Mouse (Mus musculus) liver, postnatal 0 days (tissue): Measurements from ENCODE around the gene Krt7. TPM values are rescaled to one million over a fixed set of nuclear protein-coding genes. Genes with fewer than 3 reads are reported as not detected.

Experiments
- ATAC-seq: fragments of 200-750 bp; cut with Nextera tagmentation; 2 replicates; pipeline ENCODE4 v1.8.0; 2017; ENCODE audit warnings: mild to moderate bottlenecking, moderate library complexity
- DNase-seq: peaks from one replicate; pipeline ENCODE4 v3.0.0-alpha.2; 2016
- H3K27ac ChIP-seq: fragments of 300-500 bp; sonication (generic); 2 replicates; pipeline ENCODE4 v1.5.1; 2014; ENCODE audit warnings: antibody characterized with exemption, moderate library complexity, mild to moderate bottlenecking, low read depth
- H3K27me3 ChIP-seq: fragments of 300-500 bp; sonication (generic); 2 replicates; pipeline ENCODE4 v1.6.1; 2014; ENCODE audit warnings: low read length, control low read depth, mixed read lengths; ENCODE audit not compliant: insufficient read depth
- H3K36me3 ChIP-seq: fragments of 300-500 bp; sonication (generic); replicated peaks from 2 replicates; pipeline ENCODE4 v1.6.1; 2014; ENCODE audit warnings: mild to moderate bottlenecking, control low read depth, low read length, moderate library complexity, mixed read lengths; ENCODE audit not compliant: insufficient read depth
- H3K4me1 ChIP-seq: fragments of 300-500 bp; sonication (generic); 2 replicates; pipeline ENCODE4 v1.6.1; 2014; ENCODE audit warnings: antibody characterized with exemption, mild to moderate bottlenecking, control low read depth; ENCODE audit not compliant: insufficient read depth
- H3K4me2 ChIP-seq: fragments of 300-500 bp; sonication (generic); 2 replicates; pipeline ENCODE4 v1.6.1; 2014; ENCODE audit warnings: low read depth, mild to moderate bottlenecking, low read length, moderate library complexity, mixed read lengths
- H3K4me3 ChIP-seq: fragments of 300-500 bp; sonication (generic); 2 replicates; pipeline ENCODE4 v1.5.1; 2014; ENCODE audit warnings: low read depth, low read length
- H3K9ac ChIP-seq: fragments of 300-500 bp; sonication (generic); replicated peaks from 2 replicates; pipeline ENCODE4 v1.6.1; 2014; ENCODE audit warnings: mild to moderate bottlenecking, moderate library complexity
- H3K9me3 ChIP-seq: fragments of 300-500 bp; sonication (generic); 2 replicates; pipeline ENCODE4 v1.6.1; 2016; ENCODE audit warnings: mild to moderate bottlenecking, control low read depth, low read length, mixed read lengths
- CTCF ChIP-seq: sonication (generic); IDR thresholded peaks from 2 replicates; pipeline ENCODE4 v1.5.1; 2016; ENCODE audit warnings: antibody characterized with exemption, low read depth
- EP300 ChIP-seq: IDR thresholded peaks from 2 replicates; pipeline ENCODE4 v1.6.1; 2016; ENCODE audit warnings: antibody characterized with exemption, low read depth, mild to moderate bottlenecking
- WGBS: fragments of 180-500 bp; shearing (Covaris S2); extraction: QIAGEN DNeasy Blood & Tissue Kit; methylation state at CpG from one replicate; pipeline ENCODE4 v1.1.7; 2014; ENCODE audit not compliant: insufficient replicate concordance; 5-methylcytosine and 5-hydroxymethylcytosine counted together
- polyA plus RNA-seq: library from polyadenylated mRNA; unstranded; fragments of >200 nt; fragmentation: Nextera tagmentation; extraction: Ambion mirVana; gene quantifications from 2 replicates; pipeline ENCODE4 v1.2.1, GENCODE M21; 2015

Gene Krt7
- polyA plus RNA-seq, 1 experiment from 2014 or later: 2.4 TPM

DNA sequence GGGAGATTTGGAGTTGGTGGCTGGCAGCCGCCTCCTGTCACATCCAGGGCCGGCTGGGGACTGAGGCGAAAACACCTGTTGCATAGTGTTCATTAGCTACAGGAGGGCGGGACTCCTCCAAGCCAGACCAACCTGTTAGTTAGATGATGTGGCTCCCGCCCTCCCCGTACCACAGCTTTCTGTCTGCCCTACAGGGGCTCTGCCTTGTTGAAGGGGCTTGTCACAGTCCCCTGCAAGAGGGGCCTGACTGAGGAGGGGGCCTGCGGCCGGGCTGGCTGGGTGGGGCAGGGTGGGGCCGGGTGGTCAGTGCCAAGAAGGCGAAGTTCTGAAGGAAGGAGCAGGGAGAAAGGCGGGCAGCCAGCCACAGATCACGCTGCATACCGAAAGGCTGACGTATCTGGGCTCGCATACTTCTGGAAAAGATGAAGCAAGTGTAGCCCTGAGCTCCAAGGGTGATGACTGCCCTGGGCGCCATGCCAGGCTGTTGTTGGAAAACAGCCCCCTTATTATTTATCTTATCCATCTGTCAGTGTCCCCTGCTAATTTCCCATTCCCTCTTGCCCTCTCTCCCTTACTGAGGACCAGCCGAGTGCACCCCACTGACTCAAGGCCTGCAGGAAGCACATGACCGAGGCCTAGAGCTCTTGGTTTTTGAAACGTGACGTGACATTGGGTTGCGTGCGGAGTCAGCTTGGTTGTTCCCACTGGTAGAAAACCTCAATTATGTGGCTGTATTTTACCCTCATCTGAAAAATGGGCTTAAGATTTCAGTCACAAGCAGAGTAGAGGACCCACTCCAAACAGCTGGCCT lies 40.5 kb upstream of the Krt7 start, which contains the start of gene Krt80:
TSS of gene Krt80 (minus strand) at position 62 of the 811 bp plus-strand sequence.
- DNase-seq (no peak), ATAC-seq (no peak)
- WGBS: 72% methylated on average over 22 of the region's 22 CpGs
- H3K4me1 ChIP-seq: peaks cover 17% of the 10 kb centered on the region
- H3K27ac ChIP-seq: no peak within 1 kb of the TSS
- H3K36me3 ChIP-seq: no peaks in the 10 kb centered on the region
- H3K4me2 ChIP-seq: no peak within 1 kb of the TSS
- H3K9ac ChIP-seq: no peak within 1 kb of the TSS
- no peaks in the 10 kb centered on the region for H3K9me3 ChIP-seq
- H3K27me3 ChIP-seq: peaks cover 5% of the 10 kb centered on the region
- H3K4me3 ChIP-seq: no peak within 1 kb of the TSS
- TF ChIP-seq EP300: no peak
- TF ChIP-seq CTCF: no peak

DNA sequence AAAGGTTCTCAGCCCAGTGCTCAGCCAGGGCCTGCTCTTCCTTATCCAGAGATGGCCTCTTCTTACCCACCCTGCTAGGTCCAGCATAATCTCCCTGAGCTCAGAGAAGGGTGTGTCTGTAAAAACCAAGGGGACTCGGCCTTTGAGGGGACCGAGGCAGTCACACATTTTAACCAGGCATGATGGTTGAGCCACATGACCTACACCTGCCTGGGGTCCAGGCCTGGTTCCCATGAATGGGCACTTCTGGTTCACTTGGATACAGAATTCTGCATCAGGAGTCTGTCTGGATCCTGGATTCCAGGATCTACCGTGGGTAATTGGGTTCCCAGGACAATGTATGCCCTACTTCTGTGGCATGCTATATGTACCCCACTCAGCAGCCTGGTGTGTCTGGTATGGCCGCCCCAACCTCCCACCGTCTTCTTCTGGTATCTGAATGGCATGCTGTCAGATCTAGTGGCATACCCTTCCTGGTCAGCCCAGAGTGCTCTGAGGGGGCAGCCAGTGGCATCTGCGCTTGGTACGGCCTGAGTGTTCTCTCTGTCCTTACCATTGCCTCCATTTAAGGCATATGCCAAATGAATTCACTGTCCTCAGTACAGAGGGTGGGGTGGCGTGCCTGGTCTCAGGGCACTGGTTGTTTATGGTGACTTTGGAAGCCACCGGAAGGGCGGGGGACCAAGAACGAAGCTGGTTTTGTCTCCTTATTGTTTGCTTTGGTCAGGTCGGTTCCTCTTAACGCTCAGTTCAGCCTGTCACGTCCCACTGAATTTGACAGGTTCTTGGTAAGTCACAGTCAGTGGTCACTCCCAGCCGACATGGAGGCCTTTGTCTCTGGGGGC lies 39.5 kb upstream of the Krt7 start:
- H3K9ac ChIP-seq: no peak overlapping the region
- H3K4me1 ChIP-seq: peaks cover 20% of the 10 kb centered on the region
- H3K4me2 ChIP-seq: no peak overlapping the region
- H3K27me3 ChIP-seq: peaks cover 5% of the 10 kb centered on the region
- WGBS: 69% methylated on average over 15 of the region's 15 CpGs
- no peak overlapping the region for H3K4me3 ChIP-seq
- TF ChIP-seq EP300: no peak
- no peak for TF ChIP-seq CTCF
- DNase-seq (no peak), ATAC-seq (no peak)
- H3K27ac ChIP-seq: peak overlapping the region; percentile 60
- no peaks in the 10 kb centered on the region for H3K9me3 ChIP-seq
- no peaks in the 10 kb centered on the region for H3K36me3 ChIP-seq

DNA sequence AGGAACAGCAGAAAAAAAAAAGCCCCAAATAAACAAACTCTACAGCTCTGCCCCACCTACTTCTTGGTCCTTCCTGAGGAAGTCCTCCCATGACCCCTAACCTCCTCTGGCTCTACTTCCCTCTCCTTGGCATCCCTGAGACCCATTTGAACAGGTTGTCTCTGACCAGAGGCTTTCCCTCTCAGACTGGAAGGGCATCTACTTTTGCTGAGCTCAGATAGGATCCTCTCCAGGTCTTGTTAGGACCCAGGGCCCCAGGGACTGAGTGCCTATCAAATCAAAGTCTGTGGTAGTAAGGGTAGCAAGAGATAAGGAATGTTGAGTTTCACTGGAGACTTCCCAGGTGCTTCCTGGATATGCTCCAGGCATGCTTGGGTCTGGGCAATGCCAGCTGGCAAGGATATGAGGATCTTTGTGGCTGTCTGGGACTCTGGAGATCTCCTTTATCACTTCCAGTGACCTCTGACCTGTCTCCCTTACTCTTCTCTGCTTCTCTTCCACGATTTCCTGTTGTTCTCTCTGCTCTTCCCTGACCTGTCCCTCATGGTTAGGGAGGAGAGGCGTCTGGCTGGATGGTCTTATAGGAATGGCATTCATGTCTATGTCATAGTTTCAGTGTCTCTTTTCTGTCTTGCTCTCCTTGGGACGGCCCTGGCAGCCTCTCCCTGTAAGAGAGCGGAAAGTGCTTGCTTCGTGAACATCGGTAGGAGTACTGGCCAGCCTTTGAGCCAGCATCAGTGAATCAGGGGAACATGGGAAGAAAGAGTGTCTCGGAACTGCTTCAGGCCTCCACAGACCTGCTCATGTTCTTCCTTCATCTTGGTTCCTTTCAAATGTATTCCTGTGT lies 38.5 kb upstream of the Krt7 start:
- TF ChIP-seq EP300 (no peak), CTCF (no peak)
- 0 out of 2 replicates have a peak overlapping the region, but pooled peaks have one; percentile 18 for H3K4me2 ChIP-seq
- H3K9me3 ChIP-seq: no peaks in the 10 kb centered on the region
- no peaks in the 10 kb centered on the region for H3K36me3 ChIP-seq
- H3K9ac ChIP-seq: no peak overlapping the region
- H3K27ac ChIP-seq: peak overlapping the region; percentile 62
- peaks cover 20% of the 10 kb centered on the region for H3K4me1 ChIP-seq
- 57% methylated on average over 7 of the region's 7 CpGs for WGBS
- H3K4me3 ChIP-seq: no peak overlapping the region
- DNase-seq (no peak), ATAC-seq (no peak)
- 0 out of 2 replicates have a peak, but pooled peaks cover 5% of the 10 kb centered on the region for H3K27me3 ChIP-seq

DNA sequence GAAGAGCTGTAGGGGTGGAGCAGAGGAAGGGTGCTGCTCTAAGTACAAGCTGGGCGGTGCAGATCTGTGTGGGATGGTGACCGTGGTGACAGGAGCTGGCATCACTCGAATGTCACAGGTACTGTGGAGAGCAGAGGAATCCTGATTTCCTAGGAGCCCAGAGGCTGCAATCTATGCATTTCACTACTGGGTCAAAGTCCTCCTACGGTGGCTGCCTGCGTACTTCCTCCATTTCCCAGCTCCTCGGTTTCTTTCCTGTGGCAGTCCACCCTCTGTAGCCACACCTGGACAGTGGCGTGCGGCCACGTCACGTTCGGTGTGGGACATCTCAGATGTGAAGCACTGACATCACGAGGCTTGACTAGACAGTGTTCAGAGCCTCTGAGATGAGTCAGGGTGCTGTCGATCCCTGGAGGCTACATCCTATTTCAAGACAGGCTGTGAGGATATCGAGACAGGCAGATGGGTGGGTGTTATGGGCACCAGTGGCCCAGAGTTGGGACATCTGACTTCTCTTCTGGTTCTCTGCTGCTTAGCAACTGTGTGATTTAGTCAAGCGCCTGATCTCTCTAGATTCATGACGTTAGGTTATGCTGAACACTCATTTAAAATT lies 37.5 kb upstream of the Krt7 start:
- H3K4me3 ChIP-seq: no peak overlapping the region
- peak; percentile 11 for ATAC-seq

DNA sequence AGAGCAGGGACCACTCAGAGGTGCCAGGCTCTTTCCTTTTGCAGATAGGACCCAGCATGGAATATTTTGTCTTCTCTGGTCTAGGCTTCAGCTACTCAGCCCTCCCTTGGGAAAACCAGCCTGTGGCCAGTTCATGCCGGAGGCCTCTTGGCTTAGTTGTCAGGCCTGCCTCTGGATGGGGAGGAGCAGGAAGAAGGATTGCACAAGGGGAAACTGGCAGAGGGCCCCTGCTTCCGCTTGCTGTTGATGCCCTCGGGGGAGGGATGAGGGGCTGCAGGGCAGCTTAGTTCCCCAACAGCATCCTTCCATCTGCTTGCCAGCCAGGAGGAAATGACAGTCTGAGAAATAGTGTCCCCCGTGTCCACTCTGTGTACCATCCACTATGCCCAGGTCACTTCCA lies 36.0 kb upstream of the Krt7 start:
- TF ChIP-seq EP300 (no peak), CTCF (no peak)
- no peaks in the 10 kb centered on the region for H3K9me3 ChIP-seq
- no peak overlapping the region for H3K4me3 ChIP-seq
- peak overlapping the region; percentile 72 for H3K27ac ChIP-seq
- ATAC-seq (peak; percentile 55; the same call in 1 of the 2 replicates), DNase-seq (peak; percentile 67)
- 18% methylated on average over 4 of the region's 4 CpGs for WGBS
- H3K4me2 ChIP-seq: peak overlapping the region; percentile 20; the same call in 1 of the 2 replicates
- H3K27me3 ChIP-seq: no peaks in the 10 kb centered on the region
- no peak overlapping the region for H3K9ac ChIP-seq
- no peaks in the 10 kb centered on the region for H3K36me3 ChIP-seq
- H3K4me1 ChIP-seq: peaks cover 20% of the 10 kb centered on the region

More for the DNA sequence above, 37.5 kb upstream of the Krt7 start:
- Histone ChIP-seq H3K27ac (peak overlapping the region; percentile 62), H3K9ac (peak overlapping the region; percentile 41; the same call in 1 of the 2 replicates), H3K27me3 (0 out of 2 replicates have a peak, but pooled peaks cover 5% of the 10 kb centered on the region), H3K4me2 (peak overlapping the region; percentile 26; the same call in 1 of the 2 replicates), H3K9me3 (no peaks in the 10 kb centered on the region), H3K4me1 (peaks cover 20% of the 10 kb centered on the region), H3K36me3 (no peaks in the 10 kb centered on the region)
- TF ChIP-seq EP300: no peak
- TF ChIP-seq CTCF: no peak
- 56% methylated on average over 16 of the region's 16 CpGs for WGBS
- no peak for DNase-seq
